Mouse (Mus musculus) layer of hippocampus, postnatal 10 days (tissue): ENCODE measurements around the gene Commd1. TPM values are rescaled to one million over a fixed set of nuclear protein-coding genes. Genes with fewer than 3 reads are reported as not detected.
A peak's percentile ranks its signal among the peaks of the same experiment; 100 is the strongest.

Source experiments
- DNase-seq, 2 experiments: peaks; one replicate each; pipeline ENCODE4 v3.0.0; 2021; ENCODE audit warnings: low spot score in 2 of 2
- total RNA-seq, 2 experiments: library from RNA; stranded (reverse); gene quantifications; 2 replicates each; pipeline ENCODE4 v1.2.3; 2021

The Commd1 gene
- total RNA-seq, 2 experiments from 2014 or later, result 58.9 to 72.5 TPM

- DNase-seq, result peak; percentile 85 to 91
Measured at GRCm38 (mm10) chr11:22990393-22991126, 8.4 kb upstream of the Commd1 start, which contains the start of gene Cct4. Gene Cct4, plus strand, starts transcription at chr11:22990519.

- no peak for DNase-seq
Measured at GRCm38 (mm10) chr11:22989786-22990185, 7.6 kb upstream of the Commd1 start.

GRCm38 (mm10) chr11:22987357-22987756 lies 5.2 kb upstream of the Commd1 start:
- peak in 1 of 2 experiments; percentile 45 for DNase-seq

GRCm38 (mm10) chr11:22985510-22985909 lies 3.3 kb upstream of the Commd1 start:
- DNase-seq, result no peak

GRCm38 (mm10) chr11:22982846-22983245 lies 664 bp upstream of the Commd1 start:
- DNase-seq, result no peak

- peak in 1 of 2 experiments; percentile 42 for DNase-seq
Measured at GRCm38 (mm10) chr11:22981543-22981950, 635 bp downstream of the Commd1 start.

- DNase-seq, result no peak
Measured at GRCm38 (mm10) chr11:22981041-22981440, 1.1 kb downstream of the Commd1 start.

- DNase-seq, result no peak
Measured at GRCm38 (mm10) chr11:22979221-22979620, 3.0 kb downstream of the Commd1 start.

GRCm38 (mm10) chr11:22978711-22979110 lies 3.5 kb downstream of the Commd1 start:
- DNase-seq, result no peak

- DNase-seq, result no peak
Measured at GRCm38 (mm10) chr11:22978215-22978614, 4.0 kb downstream of the Commd1 start.

GRCm38 (mm10) chr11:22973599-22973998 lies 8.6 kb downstream of the Commd1 start:
- no peak for DNase-seq

GRCm38 (mm10) chr11:22972746-22973526 lies 9.2 kb downstream of the Commd1 start:
- peak; percentile 72 to 83 for DNase-seq

GRCm38 (mm10) chr11:22971835-22972709 lies 10.1 kb downstream of the Commd1 start, which contains the start of gene Zrsr1:
Gene Zrsr1, plus strand, starts transcription at chr11:22972005.
- DNase-seq, result peak; percentile 46 to 61

GRCm38 (mm10) chr11:22970546-22970945 lies 11.6 kb downstream of the Commd1 start:
- DNase-seq, result no peak

- DNase-seq, result no peak
Measured at GRCm38 (mm10) chr11:22969486-22969885, 12.7 kb downstream of the Commd1 start.

GRCm38 (mm10) chr11:22965503-22965902 lies 16.7 kb downstream of the Commd1 start:
- DNase-seq, result no peak

- no peak for DNase-seq
Measured at GRCm38 (mm10) chr11:22964401-22964800, 17.8 kb downstream of the Commd1 start.

- no peak for DNase-seq
Measured at GRCm38 (mm10) chr11:22962101-22962500, 20.1 kb downstream of the Commd1 start.

GRCm38 (mm10) chr11:22957791-22958374 lies 24.3 kb downstream of the Commd1 start:
- no peak for DNase-seq

- peak; percentile 37 to 66 for DNase-seq
Measured at GRCm38 (mm10) chr11:22956830-22957229, 25.4 kb downstream of the Commd1 start.

- DNase-seq, result no peak
Measured at GRCm38 (mm10) chr11:22956346-22956745, 25.8 kb downstream of the Commd1 start.
